Mouse (Mus musculus): ENCODE measurements around the gene Nub1.
A peak's percentile ranks its signal among the peaks of the same experiment; 100 is the strongest.

Gene Nub1

GRCm38 (mm10) chr5:24741172-24741885 is 56.0 kb downstream of the Nub1 start:
- no peak for DNase-seq (ENCODE audit: low read depth, low spot score)

GRCm38 (mm10) chr5:24743956-24744355 is 58.6 kb downstream of the Nub1 start:
- DNase-seq (ENCODE audit: low read depth, low spot score) = no peak

GRCm38 (mm10) chr5:24747533-24747932 is 62.2 kb downstream of the Nub1 start:
- no peak for DNase-seq (ENCODE audit: low read depth, low spot score)

GRCm38 (mm10) chr5:24749731-24750130 is 64.4 kb downstream of the Nub1 start:
- DNase-seq (ENCODE audit: low read depth, low spot score) = no peak

- peak; percentile 82 for DNase-seq (ENCODE audit: low read depth, low spot score)
Observed at GRCm38 (mm10) chr5:24750321-24751304, 65.3 kb downstream of the Nub1 start.

GRCm38 (mm10) chr5:24751305-24752174 is 66.2 kb downstream of the Nub1 start:
- no peak for DNase-seq (ENCODE audit: low read depth, low spot score)

- no peak for DNase-seq (ENCODE audit: low read depth, low spot score)
Observed at GRCm38 (mm10) chr5:24752175-24752498, 66.8 kb downstream of the Nub1 start.

- no peak for DNase-seq (ENCODE audit: low read depth, low spot score)
Observed at GRCm38 (mm10) chr5:24756931-24757330, 71.6 kb downstream of the Nub1 start.

- DNase-seq (ENCODE audit: low read depth, low spot score) = no peak
Observed at GRCm38 (mm10) chr5:24757816-24758215, 72.5 kb downstream of the Nub1 start, which contains the start of gene Crygn. TSS of gene Crygn (minus strand) at chr5:24758008.
